Mouse (Mus musculus) limb, embryonic 14.5 days (tissue): ENCODE measurements around the gene Klk1b1. TPM values are rescaled to one million over a fixed set of nuclear protein-coding genes. Genes with fewer than 3 reads are reported as not detected.
"Not testable (repeated sequence)": the region's sequence is repeated elsewhere in the genome, so short reads cannot be mapped to it uniquely, and the experiment has no call there.

Experiments
- ATAC-seq: fragments of 200-750 bp; cut with Nextera tagmentation; 2 replicates; pipeline ENCODE4 v1.8.0; 2017; ENCODE audit warnings: low read depth, moderate number of reproducible peaks, moderate TSS enrichment; ENCODE audit not compliant: low FRiP score
- DNase-seq: peaks from one replicate; pipeline ENCODE4 v3.0.0-alpha.2; 2015; ENCODE audit warnings: low spot score
- H3K27ac ChIP-seq: fragments of 300-500 bp; sonication (generic); replicated peaks from 2 replicates; pipeline ENCODE4 v1.5.1; 2014; ENCODE audit warnings: low read depth, mild to moderate bottlenecking, low read length, moderate library complexity, mixed read lengths
- H3K27me3 ChIP-seq: fragments of 300-500 bp; sonication (generic); 2 replicates; pipeline ENCODE4 v1.6.1; 2014; ENCODE audit warnings: low read length, mixed read lengths; ENCODE audit not compliant: control insufficient read depth, insufficient read depth
- H3K36me3 ChIP-seq: fragments of 300-500 bp; sonication (generic); 2 replicates; pipeline ENCODE4 v1.6.1; 2014; ENCODE audit warnings: mild to moderate bottlenecking, low read length, moderate library complexity, mixed read lengths; ENCODE audit not compliant: control insufficient read depth, insufficient read depth
- H3K4me1 ChIP-seq: fragments of 300-500 bp; sonication (generic); 2 replicates; pipeline ENCODE4 v1.6.1; 2014; ENCODE audit warnings: antibody characterized with exemption, low read length, mixed read lengths; ENCODE audit not compliant: control insufficient read depth, insufficient read depth
- H3K4me2 ChIP-seq: fragments of 300-500 bp; sonication (generic); replicated peaks from 2 replicates; pipeline ENCODE4 v1.6.1; 2014; ENCODE audit warnings: low read depth, mild to moderate bottlenecking, low read length, moderate library complexity; ENCODE audit not compliant: severe bottlenecking
- H3K4me3 ChIP-seq: fragments of 300-500 bp; sonication (generic); replicated peaks from 2 replicates; pipeline ENCODE4 v1.5.1; 2014; ENCODE audit warnings: low read length
- H3K9ac ChIP-seq: fragments of 300-500 bp; sonication (generic); 2 replicates; pipeline ENCODE4 v1.6.1; 2014; ENCODE audit warnings: mild to moderate bottlenecking, low read depth, low read length, moderate library complexity; ENCODE audit not compliant: severe bottlenecking
- H3K9me3 ChIP-seq: fragments of 300-500 bp; sonication (generic); 2 replicates; pipeline ENCODE4 v1.6.1; 2016; ENCODE audit warnings: low read length; ENCODE audit not compliant: control insufficient read depth
- POLR2A ChIP-seq: fragments of 200-500 bp; IDR thresholded peaks from 2 replicates; pipeline ENCODE4 v1.8.0; 2012; ENCODE audit warnings: inconsistent platforms, mild to moderate bottlenecking, moderate library complexity, borderline replicate concordance; ENCODE audit not compliant: insufficient read depth, insufficient read length; ENCODE audit errors: extremely low read depth
- WGBS: fragments of 180-500 bp; shearing (Covaris S2); extraction: QIAGEN DNeasy Blood & Tissue Kit; methylation state at CpG from one replicate; pipeline ENCODE4 v1.1.7; 2014; 5-methylcytosine and 5-hydroxymethylcytosine counted together
- polyA plus RNA-seq, 2 experiments: library from polyadenylated mRNA; depleted of rRNA in 1 of 2; stranded (reverse) in 1 of 2; unstranded in 1 of 2; fragments of >200 nt; fragmentation: Nextera tagmentation in 1 of 2; extraction: Ambion mirVana in 1 of 2; gene quantifications; 2 replicates each; pipeline versions ENCODE4 v1.2.1 to v1.2.3; 2012 to 2014

Gene Klk1b1
- polyA plus RNA-seq, 2 experiments: not detected

- Histone ChIP-seq H3K27ac (no peak overlapping the region), H3K9me3 (no peaks in the 10 kb centered on the region), H3K9ac (no peak overlapping the region), H3K27me3 (no peaks in the 10 kb centered on the region), H3K4me2 (no peak overlapping the region), H3K36me3 (no peaks in the 10 kb centered on the region), H3K4me1 (no peaks in the 10 kb centered on the region), H3K4me3 (no peak overlapping the region)
- DNase-seq (no peak), ATAC-seq (no peak)
- TF ChIP-seq POLR2A: no peak
Measured at GRCm38 (mm10) chr7:44004847-44005246, 38.3 kb downstream of the Klk1b1 start.

- H3K4me3 ChIP-seq, H3K27me3 ChIP-seq, H3K9ac ChIP-seq, DNase-seq, H3K4me2 ChIP-seq, H3K27ac ChIP-seq, ATAC-seq, H3K9me3 ChIP-seq, H3K36me3 ChIP-seq, H3K4me1 ChIP-seq: not testable (repeated sequence)
Measured at GRCm38 (mm10) chr7:44011868-44012267, 45.3 kb downstream of the Klk1b1 start, which contains the start of gene Klk1b26. Klk1b26 (plus strand) TSS chr7:44012168.

- not testable (repeated sequence) for H3K4me3 ChIP-seq, ATAC-seq, H3K27ac ChIP-seq, H3K27me3 ChIP-seq, H3K4me2 ChIP-seq, H3K9me3 ChIP-seq, DNase-seq, H3K4me1 ChIP-seq, H3K36me3 ChIP-seq, H3K9ac ChIP-seq
- 81% methylated on average over 6 of the region's 6 CpGs for WGBS
Measured at GRCm38 (mm10) chr7:44014666-44015065, 48.1 kb downstream of the Klk1b1 start.

GRCm38 (mm10) chr7:44015071-44015470, 48.5 kb downstream of the Klk1b1 start:
- DNase-seq (no peak), ATAC-seq (no peak)
- H3K36me3 ChIP-seq: no peaks in the 10 kb centered on the region
- H3K4me3 ChIP-seq: no peak overlapping the region
- no peaks in the 10 kb centered on the region for H3K9me3 ChIP-seq
- no peaks in the 10 kb centered on the region for H3K4me1 ChIP-seq
- WGBS: 80% methylated on average over 5 of the region's 5 CpGs
- no peak overlapping the region for H3K27ac ChIP-seq
- TF ChIP-seq POLR2A: no peak
- H3K9ac ChIP-seq: no peak overlapping the region
- H3K4me2 ChIP-seq: no peak overlapping the region
- H3K27me3 ChIP-seq: no peaks in the 10 kb centered on the region

Other genes starting within 250 kb of the Klk1b1 start
- gene Klk12, start 197.9 kb upstream of the Klk1b1 start, polyA plus RNA-seq (2012; rRNA removed): not detected in 2 replicates
- not detected in 2 replicates for gene Klk12, start 197.9 kb upstream of the Klk1b1 start, polyA plus RNA-seq (2014; fragmentation: Nextera tagmentation; extraction: Ambion mirVana)
- 3.5 and 3.8 TPM in 2 replicates for gene Klk11, start 192.1 kb upstream of the Klk1b1 start, polyA plus RNA-seq (2012; rRNA removed)
- 1.6 and 3.4 TPM in 2 replicates for gene Klk11, start 192.1 kb upstream of the Klk1b1 start, polyA plus RNA-seq (2014; fragmentation: Nextera tagmentation; extraction: Ambion mirVana)
- gene Klk10, start 185.7 kb upstream of the Klk1b1 start, polyA plus RNA-seq (2012; rRNA removed): 6.8 and 7.4 TPM in 2 replicates
- 7.5 and 7.8 TPM in 2 replicates for gene Klk10, start 185.7 kb upstream of the Klk1b1 start, polyA plus RNA-seq (2014; fragmentation: Nextera tagmentation; extraction: Ambion mirVana)
- gene Klk9, start 174.9 kb upstream of the Klk1b1 start, polyA plus RNA-seq (2012; rRNA removed): 0.14 and 0.21 TPM in 2 replicates
- gene Klk9, start 174.9 kb upstream of the Klk1b1 start, polyA plus RNA-seq (2014; fragmentation: Nextera tagmentation; extraction: Ambion mirVana): 0.21 and 0.53 TPM in 2 replicates
- gene Klk8, start 169.2 kb upstream of the Klk1b1 start, polyA plus RNA-seq (2012; rRNA removed): 12.6 and 18.4 TPM in 2 replicates
- 30.5 and 34.7 TPM in 2 replicates for gene Klk8, start 169.2 kb upstream of the Klk1b1 start, polyA plus RNA-seq (2014; fragmentation: Nextera tagmentation; extraction: Ambion mirVana)
- gene Klk7, start 155.5 kb upstream of the Klk1b1 start, polyA plus RNA-seq (2012; rRNA removed): 0.14 and 0.21 TPM in 2 replicates
- gene Klk7, start 155.5 kb upstream of the Klk1b1 start, polyA plus RNA-seq (2014; fragmentation: Nextera tagmentation; extraction: Ambion mirVana): 0.12 TPM in 1 of 2 replicates, not detected in the other
- 0.08 TPM in 1 of 2 replicates, not detected in the other for gene Klk6, start 142.3 kb upstream of the Klk1b1 start, polyA plus RNA-seq (2012; rRNA removed)
- gene Klk6, start 142.3 kb upstream of the Klk1b1 start, polyA plus RNA-seq (2014; fragmentation: Nextera tagmentation; extraction: Ambion mirVana): not detected in 2 replicates
- gene Klk5, start 124.8 kb upstream of the Klk1b1 start, polyA plus RNA-seq (2012; rRNA removed): 0.40 and 0.55 TPM in 2 replicates
- 0.80 and 2.7 TPM in 2 replicates for gene Klk5, start 124.8 kb upstream of the Klk1b1 start, polyA plus RNA-seq (2014; fragmentation: Nextera tagmentation; extraction: Ambion mirVana)
- 0.09 and 0.12 TPM in 2 replicates for gene Klk4, start 85.6 kb upstream of the Klk1b1 start, polyA plus RNA-seq (2012; rRNA removed)
- gene Klk4, start 85.6 kb upstream of the Klk1b1 start, polyA plus RNA-seq (2014; fragmentation: Nextera tagmentation; extraction: Ambion mirVana): not detected in 2 replicates
- gene Klk15, start 33.0 kb upstream of the Klk1b1 start, polyA plus RNA-seq (2012; rRNA removed): not detected in 2 replicates
- gene Klk15, start 33.0 kb upstream of the Klk1b1 start, polyA plus RNA-seq (2014; fragmentation: Nextera tagmentation; extraction: Ambion mirVana): not detected in 2 replicates
- gene Klk1b8, start 16.1 kb upstream of the Klk1b1 start, polyA plus RNA-seq (2012; rRNA removed): not detected in 2 replicates
- not detected in 2 replicates for gene Klk1b8, start 16.1 kb upstream of the Klk1b1 start, polyA plus RNA-seq (2014; fragmentation: Nextera tagmentation; extraction: Ambion mirVana)
- gene Klk1b9, start 9.3 kb downstream of the Klk1b1 start, polyA plus RNA-seq (2012; rRNA removed): not detected in 2 replicates
- gene Klk1b9, start 9.3 kb downstream of the Klk1b1 start, polyA plus RNA-seq (2014; fragmentation: Nextera tagmentation; extraction: Ambion mirVana): not detected in 2 replicates
- gene Klk1b11, start 29.1 kb downstream of the Klk1b1 start, polyA plus RNA-seq (2012; rRNA removed): not detected in 2 replicates
- not detected in 2 replicates for gene Klk1b11, start 29.1 kb downstream of the Klk1b1 start, polyA plus RNA-seq (2014; fragmentation: Nextera tagmentation; extraction: Ambion mirVana)
- 0.05 and 0.20 TPM in 2 replicates for gene Klk1b26, start 45.4 kb downstream of the Klk1b1 start, polyA plus RNA-seq (2012; rRNA removed)
- 0.14 and 0.36 TPM in 2 replicates for gene Klk1b26, start 45.4 kb downstream of the Klk1b1 start, polyA plus RNA-seq (2014; fragmentation: Nextera tagmentation; extraction: Ambion mirVana)
- gene Klk1b27, start 85.5 kb downstream of the Klk1b1 start, polyA plus RNA-seq (2012; rRNA removed): not detected in 2 replicates
- not detected in 2 replicates for gene Klk1b27, start 85.5 kb downstream of the Klk1b1 start, polyA plus RNA-seq (2014; fragmentation: Nextera tagmentation; extraction: Ambion mirVana)
- gene Klk1b21, start 135.6 kb downstream of the Klk1b1 start, polyA plus RNA-seq (2012; rRNA removed): not detected in 2 replicates
- gene Klk1b21, start 135.6 kb downstream of the Klk1b1 start, polyA plus RNA-seq (2014; fragmentation: Nextera tagmentation; extraction: Ambion mirVana): not detected in 2 replicates
- not detected in 2 replicates for gene Klk1b22, start 145.9 kb downstream of the Klk1b1 start, polyA plus RNA-seq (2012; rRNA removed)
- gene Klk1b22, start 145.9 kb downstream of the Klk1b1 start, polyA plus RNA-seq (2014; fragmentation: Nextera tagmentation; extraction: Ambion mirVana): not detected in 2 replicates
- not detected in 2 replicates for gene Klk1b16, start 170.0 kb downstream of the Klk1b1 start, polyA plus RNA-seq (2012; rRNA removed)
- not detected in 2 replicates for gene Klk1b16, start 170.0 kb downstream of the Klk1b1 start, polyA plus RNA-seq (2014; fragmentation: Nextera tagmentation; extraction: Ambion mirVana)
- gene Klk1b24, start 221.5 kb downstream of the Klk1b1 start, polyA plus RNA-seq (2012; rRNA removed): 0.08 and 0.17 TPM in 2 replicates
- not detected in 2 replicates for gene Klk1b24, start 221.5 kb downstream of the Klk1b1 start, polyA plus RNA-seq (2014; fragmentation: Nextera tagmentation; extraction: Ambion mirVana)
- gene Klk1b3, start 231.4 kb downstream of the Klk1b1 start, polyA plus RNA-seq (2012; rRNA removed): not detected in 2 replicates
- not detected in 2 replicates for gene Klk1b3, start 231.4 kb downstream of the Klk1b1 start, polyA plus RNA-seq (2014; fragmentation: Nextera tagmentation; extraction: Ambion mirVana)
- not detected in 2 replicates for gene Klk1b4, start 240.7 kb downstream of the Klk1b1 start, polyA plus RNA-seq (2012; rRNA removed)
- not detected in 2 replicates for gene Klk1b4, start 240.7 kb downstream of the Klk1b1 start, polyA plus RNA-seq (2014; fragmentation: Nextera tagmentation; extraction: Ambion mirVana)
- gene Klk1b5, start 249.2 kb downstream of the Klk1b1 start, polyA plus RNA-seq (2012; rRNA removed): not detected in 2 replicates
- not detected in 2 replicates for gene Klk1b5, start 249.2 kb downstream of the Klk1b1 start, polyA plus RNA-seq (2014; fragmentation: Nextera tagmentation; extraction: Ambion mirVana)